Mouse (Mus musculus) heart, adult 2 months (tissue): Measurements from ENCODE around the gene Muc1. TPM values are rescaled to one million over a fixed set of nuclear protein-coding genes. Genes with fewer than 3 reads are reported as not detected.

Experiments
- DNase-seq, 2 experiments: peaks; one replicate each; pipeline ENCODE4 v3.0.0; 2021
- H3K27ac ChIP-seq: fragments of 200-600 bp; 2 replicates; pipeline ENCODE4 v1.8.1; 2022
- H3K27me3 ChIP-seq: fragments of 200-500 bp; 2 replicates; pipeline ENCODE4 v1.6.1; 2012; ENCODE audit warnings: mild to moderate bottlenecking, low read length, inconsistent platforms, mixed read lengths; ENCODE audit not compliant: control insufficient read depth, insufficient read depth
- H3K36me3 ChIP-seq: fragments of 200-500 bp; 2 replicates; pipeline ENCODE4 v1.6.1; 2012; ENCODE audit warnings: low read length, inconsistent platforms; ENCODE audit not compliant: control insufficient read depth, insufficient read depth
- H3K4me1 ChIP-seq: fragments of 200-500 bp; 2 replicates; pipeline ENCODE4 v1.6.1; 2011; ENCODE audit warnings: low read length; ENCODE audit not compliant: control insufficient read depth, insufficient read depth
- H3K4me3 ChIP-seq: fragments of 200-600 bp; 2 replicates; pipeline ENCODE4 v1.8.1; 2022
- H3K79me2 ChIP-seq: fragments of 200-500 bp; replicated peaks from 2 replicates; pipeline ENCODE4 v1.6.1; 2012; ENCODE audit warnings: mild to moderate bottlenecking, inconsistent platforms, low read length, moderate library complexity, mixed read lengths; ENCODE audit not compliant: control insufficient read depth, insufficient read depth
- H3K9ac ChIP-seq: fragments of 200-500 bp; 2 replicates; pipeline ENCODE4 v1.6.1; 2012; ENCODE audit warnings: low read depth, mild to moderate bottlenecking, control low read depth, inconsistent platforms, low read length, mixed read lengths
- CTCF ChIP-seq: fragments of 200-600 bp; IDR thresholded peaks from 2 replicates; pipeline ENCODE4 v1.8.1; 2022; ENCODE audit warnings: antibody characterized with exemption, mild to moderate bottlenecking, moderate library complexity
- EP300 ChIP-seq: fragments of 200-500 bp; IDR thresholded peaks from 2 replicates; pipeline ENCODE4 v1.6.1; 2011; ENCODE audit warnings: low read depth, low read length, control low read depth; ENCODE audit not compliant: insufficient read depth
- POLR2A ChIP-seq: fragments of 200-500 bp; IDR thresholded peaks from 2 replicates; pipeline ENCODE4 v1.6.1; 2011; ENCODE audit warnings: mild to moderate bottlenecking, low read depth, low read length, control low read depth; ENCODE audit not compliant: insufficient read depth
- WGBS: fragments of 180-500 bp; shearing (Covaris S2); methylation state at CpG from one replicate; pipeline ENCODE4 v1.1.7; 2018; 5-methylcytosine and 5-hydroxymethylcytosine counted together
- intact Hi-C: fragments of 180-260 bp; cut with DNase I; formaldehyde crosslinking; loops from one replicate; pipeline ENCODE4 v1.15.1; 2025
- polyA plus RNA-seq: library from polyadenylated mRNA; depleted of rRNA; stranded (reverse); fragments of >200 nt; gene quantifications from 2 replicates; pipeline ENCODE4 v1.2.3, GENCODE M21; 2012
- total RNA-seq, 2 experiments: library from RNA; stranded (reverse); gene quantifications; 2 replicates each; pipeline ENCODE4 v1.2.3; 2021

The Muc1 gene
- total and polyA plus RNA-seq, 3 experiments, result 0.39 to 6.2 (median 0.47) TPM

- peak in 1 of 2 experiments; percentile 47 for DNase-seq
- H3K9ac ChIP-seq, result no peak overlapping the region
- no peaks in the 10 kb centered on the region; the same call in 1 of the 2 replicates for H3K36me3 ChIP-seq
- H3K4me3 ChIP-seq, result no peak overlapping the region
- H3K27ac ChIP-seq, result peak overlapping the region; percentile 23
- TF ChIP-seq POLR2A, result peak; percentile 43; the same call in 1 of the 2 replicates
- TF ChIP-seq CTCF, result no peak
- H3K79me2 ChIP-seq, result no peaks in the 10 kb centered on the region
- H3K27me3 ChIP-seq, result no peaks in the 10 kb centered on the region
- peaks cover 9% of the 10 kb centered on the region for H3K4me1 ChIP-seq
- WGBS, result 23% methylated on average over 5 of the region's 5 CpGs
- intact Hi-C loops, result no loop called here
Observed at GRCm38 (mm10) chr3:89256177-89256576, 27.3 kb downstream of the Muc1 start.

- no peak within 1 kb of the TSS for H3K9ac ChIP-seq
- no peaks in the 10 kb centered on the region for H3K79me2 ChIP-seq
- intact Hi-C loops, result no loop called here
- peaks cover 8% of the 10 kb centered on the region for H3K4me1 ChIP-seq
- no peaks in the 10 kb centered on the region for H3K27me3 ChIP-seq
- no peak for TF ChIP-seq POLR2A
- no peak for TF ChIP-seq EP300
- no peak for TF ChIP-seq CTCF
- H3K27ac ChIP-seq, result no peak within 1 kb of the TSS
- 59% methylated on average over 7 of the region's 7 CpGs for WGBS
- no peak for DNase-seq
- no peaks in the 10 kb centered on the region for H3K36me3 ChIP-seq
- no peak within 1 kb of the TSS for H3K4me3 ChIP-seq
Observed at GRCm38 (mm10) chr3:89259076-89259475, 30.2 kb downstream of the Muc1 start, which contains the start of gene Dpm3. Dpm3 (plus strand) TSS chr3:89259358.

DNA sequence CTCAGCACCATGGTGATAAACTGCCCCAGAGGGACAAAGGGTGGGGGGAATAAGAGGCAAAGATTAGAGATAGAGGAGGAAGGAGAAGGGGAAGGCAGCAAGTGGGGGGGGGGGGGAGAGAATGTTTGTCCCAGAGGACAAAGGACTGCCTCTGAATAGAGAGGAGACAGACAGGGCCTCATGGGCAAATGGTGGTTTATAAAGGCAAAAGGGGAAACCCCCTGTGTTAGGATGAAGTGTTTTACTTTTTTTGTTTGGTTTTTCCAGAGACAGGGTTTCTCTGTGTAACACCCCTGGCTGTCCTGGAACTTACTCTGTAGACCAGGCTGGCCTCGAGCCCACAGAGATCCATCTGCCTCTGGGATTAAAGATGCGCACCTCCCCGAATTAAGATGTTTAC lies 31.4 kb downstream of the Muc1 start:
- Histone ChIP-seq H3K9ac (no peak overlapping the region), H3K27ac (no peak overlapping the region), H3K36me3 (no peaks in the 10 kb centered on the region), H3K27me3 (no peaks in the 10 kb centered on the region), H3K4me3 (no peak overlapping the region), H3K79me2 (no peaks in the 10 kb centered on the region), H3K4me1 (peaks cover 8% of the 10 kb centered on the region)
- no peak for DNase-seq
- intact Hi-C loops, result no loop called here
- no peak for TF ChIP-seq EP300
- no peak for TF ChIP-seq POLR2A
- no peak for TF ChIP-seq CTCF
- 88% methylated on average over 3 of the region's 3 CpGs for WGBS

DNA sequence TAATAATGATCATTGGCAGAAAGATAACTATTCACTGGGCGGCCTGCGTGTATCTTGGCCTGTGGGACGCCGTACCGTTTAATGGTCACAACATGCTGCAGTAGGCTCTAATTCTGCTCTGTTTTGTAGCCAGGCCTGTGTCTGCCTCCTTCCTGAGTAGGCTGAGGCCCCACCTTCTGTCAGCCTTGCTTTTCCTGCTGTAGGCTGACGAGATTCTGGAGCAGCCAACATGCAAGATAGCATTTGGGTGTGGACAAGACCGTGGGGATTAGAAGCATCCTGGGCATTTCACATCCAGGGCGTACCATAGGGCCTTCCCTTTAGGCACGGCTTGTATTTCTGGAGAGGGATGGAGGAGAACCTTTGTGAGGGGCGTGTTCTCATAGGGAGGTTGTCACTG lies 33.6 kb downstream of the Muc1 start:
- 29% methylated on average over 10 of the region's 10 CpGs for WGBS
- Histone ChIP-seq H3K79me2 (peaks cover 2% of the 10 kb centered on the region), H3K27me3 (no peaks in the 10 kb centered on the region), H3K4me3 (no peak overlapping the region), H3K4me1 (peaks cover 9% of the 10 kb centered on the region), H3K36me3 (no peaks in the 10 kb centered on the region), H3K27ac (peak overlapping the region; percentile 89), H3K9ac (no peak overlapping the region)
- intact Hi-C loops, result loop anchor here (2.0 kb wide), 1 partner anchor 14 kb away; no protein-coding TSS in a partner anchor
- peak; percentile 47 to 61 for DNase-seq
- TF ChIP-seq POLR2A (peak; percentile 74), EP300 (peak; percentile 87), CTCF (no peak)

GRCm38 (mm10) chr3:89266439-89266893 lies 37.6 kb downstream of the Muc1 start:
- H3K4me1 ChIP-seq, result peaks cover 22% of the 10 kb centered on the region
- H3K27ac ChIP-seq, result peak overlapping the region; percentile 89
- DNase-seq, result peak; percentile 79 to 85
- TF ChIP-seq CTCF (no peak), EP300 (peak; percentile 66; the same call in 1 of the 2 replicates), POLR2A (peak; percentile 95)
- peak overlapping the region; percentile 96 for H3K9ac ChIP-seq
- WGBS, result 0% methylated on average over 20 of the region's 20 CpGs
- intact Hi-C loops, result loop anchor here (2.0 kb wide), 1 partner anchor 16 kb away; no protein-coding TSS in a partner anchor
- H3K36me3 ChIP-seq, result peaks cover 6% of the 10 kb centered on the region; the same call in 1 of the 2 replicates
- H3K79me2 ChIP-seq, result peaks cover 2% of the 10 kb centered on the region
- H3K27me3 ChIP-seq, result no peaks in the 10 kb centered on the region
- H3K4me3 ChIP-seq, result peak overlapping the region; percentile 63

GRCm38 (mm10) chr3:89268916-89269315 lies 40.1 kb downstream of the Muc1 start:
- intact Hi-C loops, result no loop called here
- Histone ChIP-seq H3K4me1 (peaks cover 16% of the 10 kb centered on the region), H3K9ac (no peak overlapping the region), H3K4me3 (peak overlapping the region; percentile 71), H3K36me3 (peaks cover 17% of the 10 kb centered on the region), H3K79me2 (peaks cover 2% of the 10 kb centered on the region), H3K27ac (peak overlapping the region; percentile 86), H3K27me3 (no peaks in the 10 kb centered on the region)
- no peak for DNase-seq
- TF ChIP-seq POLR2A, result no peak
- no peak for TF ChIP-seq CTCF
- no peak for TF ChIP-seq EP300
- 80% methylated on average over 8 of the region's 8 CpGs for WGBS
